Mouse (Mus musculus): ENCODE data around the gene C1qtnf2. TPM values are rescaled to one million over a fixed set of nuclear protein-coding genes. Genes with fewer than 3 reads are reported as not detected.

C1qtnf2 gene
- polyA plus RNA-seq, 1 experiment from 2014 or later, result 19.8 TPM

DNA sequence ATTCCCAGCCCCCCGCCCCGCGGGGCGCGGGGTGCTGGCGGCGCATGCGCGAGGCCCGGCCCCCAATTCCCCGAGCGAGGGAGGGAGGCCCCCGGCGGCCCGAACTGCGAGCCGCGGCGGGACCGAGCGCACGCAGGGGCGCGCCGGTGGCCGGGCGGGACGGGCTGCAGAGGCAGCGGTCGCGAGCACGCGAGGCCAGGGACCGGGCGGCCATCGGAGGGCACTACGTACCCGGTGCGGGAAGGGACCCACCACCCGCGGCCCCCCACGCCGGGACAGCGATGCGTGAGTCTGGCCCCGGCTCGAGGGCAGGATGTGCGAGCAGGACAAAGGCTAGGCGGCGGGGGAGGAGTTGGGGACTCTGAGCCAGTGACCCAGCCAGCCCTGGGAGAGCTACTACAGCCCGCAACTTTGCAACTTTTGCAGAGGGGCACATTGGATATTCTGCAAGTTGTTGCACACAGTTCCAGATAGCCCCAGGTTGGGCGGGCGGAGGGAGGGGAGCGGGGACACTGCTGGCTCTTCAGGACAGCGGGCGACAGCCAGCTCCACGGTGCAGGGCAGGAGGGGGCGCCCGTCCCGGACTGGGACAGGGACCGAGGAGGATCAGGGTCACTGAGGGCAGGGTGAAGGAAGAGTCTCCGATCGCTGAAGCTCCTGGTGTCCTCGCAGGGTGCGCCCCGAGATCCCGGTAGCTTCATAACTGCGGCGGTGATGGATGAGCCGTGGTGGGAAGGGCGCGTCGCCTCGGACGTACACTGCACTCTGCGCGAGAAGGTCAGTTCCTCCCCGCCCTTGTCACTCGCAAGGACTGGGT, 54.8 kb downstream of the C1qtnf2 start, which contains the start of gene Ccnjl:
Gene Ccnjl, plus strand, starts transcription at position 102 of the 817 bp plus-strand sequence.
- Histone ChIP-seq H3K9me3 (ENCODE audit: control insufficient read depth, low read length) (no peaks in the 10 kb centered on the region), H3K27me3 (ENCODE audit: control insufficient read depth, insufficient read depth, low read length) (no peaks in the 10 kb centered on the region), H3K4me3 (ENCODE audit: low read depth, low read length) (peak within 1 kb of the TSS; percentile 80), H3K4me2 (replicated peaks; ENCODE audit: low read depth) (peak within 1 kb of the TSS; percentile 99), H3K9ac (ENCODE audit: low read length) (peak within 1 kb of the TSS; percentile 79), H3K27ac (replicated peaks) (peak within 1 kb of the TSS; percentile 67), H3K4me1 (replicated peaks; ENCODE audit: control insufficient read depth, insufficient read depth) (no peaks in the 10 kb centered on the region), H3K36me3 (ENCODE audit: control insufficient read depth, insufficient read depth, low read length) (no peaks in the 10 kb centered on the region)
- ATAC-seq (ENCODE audit: low FRiP score, low TSS enrichment) (peak; percentile 79), DNase-seq (ENCODE audit: low spot score) (peak; percentile 69)
- WGBS, result under 1% methylated on average over 79 of the region's 79 CpGs
- TF ChIP-seq CTCF (IDR thresholded peaks at IDR 0.05; ENCODE audit: low read depth) (peak; percentile 49), EP300 (optimal IDR thresholded peaks at IDR 0.05) (no peak)

DNA sequence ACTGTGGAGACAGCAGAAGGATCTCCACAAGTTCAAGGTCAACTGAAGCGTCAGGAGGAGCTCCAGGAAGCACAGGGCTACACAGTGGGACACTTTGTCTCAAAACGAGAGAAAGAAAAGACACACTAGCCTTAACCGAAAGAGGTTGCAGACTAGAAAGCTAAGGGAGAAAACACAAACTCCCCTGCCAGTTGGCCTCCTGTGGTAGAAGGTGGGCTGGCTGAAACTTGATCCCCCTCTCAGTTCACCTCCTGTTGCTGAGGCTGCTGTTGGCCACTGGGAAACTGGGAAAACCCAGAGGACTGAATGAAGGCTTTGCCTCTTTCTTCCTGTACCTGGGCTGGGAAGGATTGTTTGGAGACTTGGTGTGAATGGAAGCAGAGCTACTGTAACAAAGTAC, 56.0 kb downstream of the C1qtnf2 start:
- Histone ChIP-seq H3K4me1 (replicated peaks; ENCODE audit: control insufficient read depth, insufficient read depth) (no peaks in the 10 kb centered on the region), H3K4me3 (ENCODE audit: low read depth, low read length) (no peak overlapping the region), H3K27ac (replicated peaks) (no peak overlapping the region), H3K9ac (ENCODE audit: low read length) (no peak overlapping the region), H3K4me2 (replicated peaks; ENCODE audit: low read depth) (no peak overlapping the region), H3K27me3 (ENCODE audit: control insufficient read depth, insufficient read depth, low read length) (no peaks in the 10 kb centered on the region), H3K36me3 (ENCODE audit: control insufficient read depth, insufficient read depth, low read length) (no peaks in the 10 kb centered on the region), H3K9me3 (ENCODE audit: control insufficient read depth, low read length) (no peaks in the 10 kb centered on the region)
- TF ChIP-seq CTCF (IDR thresholded peaks at IDR 0.05; ENCODE audit: low read depth) (no peak), EP300 (optimal IDR thresholded peaks at IDR 0.05) (no peak)
- DNase-seq (ENCODE audit: low spot score) (no peak), ATAC-seq (ENCODE audit: low FRiP score, low TSS enrichment) (no peak)
- WGBS, result 49% methylated on average over 3 of the region's 3 CpGs

DNA sequence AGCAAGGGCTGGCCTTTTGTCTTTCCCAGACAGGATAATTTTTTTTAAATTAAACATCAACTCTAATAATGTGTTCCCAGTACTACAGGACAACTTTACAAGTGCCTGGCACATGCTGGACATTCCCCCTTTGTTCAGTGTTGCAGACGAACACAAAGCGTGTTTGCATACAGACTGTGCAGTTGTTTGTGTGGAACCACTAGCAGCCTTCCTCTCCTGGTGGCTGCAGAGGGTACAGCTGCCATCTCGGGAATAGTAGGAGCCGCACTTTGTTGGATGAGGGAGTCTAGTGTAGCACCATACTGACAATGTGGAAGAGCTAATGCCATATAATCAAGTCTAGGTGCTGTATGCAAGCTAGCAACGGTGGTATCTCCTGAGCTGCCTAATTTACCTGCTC, 57.5 kb downstream of the C1qtnf2 start:
- Histone ChIP-seq H3K27ac (replicated peaks) (no peak overlapping the region), H3K9me3 (ENCODE audit: control insufficient read depth, low read length) (no peaks in the 10 kb centered on the region), H3K9ac (ENCODE audit: low read length) (no peak overlapping the region), H3K27me3 (ENCODE audit: control insufficient read depth, insufficient read depth, low read length) (no peaks in the 10 kb centered on the region), H3K4me1 (replicated peaks; ENCODE audit: control insufficient read depth, insufficient read depth) (no peaks in the 10 kb centered on the region), H3K4me3 (ENCODE audit: low read depth, low read length) (no peak overlapping the region), H3K36me3 (ENCODE audit: control insufficient read depth, insufficient read depth, low read length) (no peaks in the 10 kb centered on the region), H3K4me2 (replicated peaks; ENCODE audit: low read depth) (no peak overlapping the region)
- no peak for ATAC-seq (ENCODE audit: low FRiP score, low TSS enrichment)
- peak; percentile 27 for DNase-seq (ENCODE audit: low spot score)
- WGBS, result 67% methylated on average over 5 of the region's 5 CpGs
- TF ChIP-seq EP300 (optimal IDR thresholded peaks at IDR 0.05) (no peak), CTCF (IDR thresholded peaks at IDR 0.05; ENCODE audit: low read depth) (peak; percentile 58)

DNA sequence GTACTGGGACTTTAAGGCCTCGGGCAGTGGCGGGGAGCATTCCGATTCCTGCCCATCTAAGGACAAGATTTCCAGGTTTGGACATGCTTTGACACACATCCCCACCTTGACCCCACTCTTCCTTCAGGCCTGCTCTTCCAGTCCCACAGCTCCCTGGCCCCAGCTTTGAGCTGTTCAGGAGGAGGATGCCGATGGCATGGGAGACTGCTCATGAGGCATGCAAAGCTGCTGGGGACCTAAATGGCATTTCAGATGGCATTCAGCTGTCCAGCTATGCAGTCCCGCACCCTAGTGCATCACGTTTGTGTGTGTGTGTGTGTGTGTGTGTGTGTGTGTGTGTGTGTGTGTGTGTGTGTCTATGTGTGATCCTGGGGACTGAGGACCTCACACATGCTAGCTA, 63.0 kb downstream of the C1qtnf2 start:
- H3K27me3 ChIP-seq (ENCODE audit: control insufficient read depth, insufficient read depth, low read length), result no peaks in the 10 kb centered on the region
- TF ChIP-seq CTCF (IDR thresholded peaks at IDR 0.05; ENCODE audit: low read depth) (no peak), EP300 (optimal IDR thresholded peaks at IDR 0.05) (no peak)
- WGBS, result 80% methylated on average over 6 of the region's 6 CpGs
- no peak overlapping the region for H3K4me3 ChIP-seq (ENCODE audit: low read depth, low read length)
- no peaks in the 10 kb centered on the region; the same call in 1 of the 2 replicates for H3K4me1 ChIP-seq (replicated peaks; ENCODE audit: control insufficient read depth, insufficient read depth)
- no peaks in the 10 kb centered on the region for H3K9me3 ChIP-seq (ENCODE audit: control insufficient read depth, low read length)
- ATAC-seq (ENCODE audit: low FRiP score, low TSS enrichment) (no peak), DNase-seq (ENCODE audit: low spot score) (no peak)
- no peak overlapping the region for H3K27ac ChIP-seq (replicated peaks)
- no peaks in the 10 kb centered on the region for H3K36me3 ChIP-seq (ENCODE audit: control insufficient read depth, insufficient read depth, low read length)
- no peak overlapping the region for H3K4me2 ChIP-seq (replicated peaks; ENCODE audit: low read depth)
- no peak overlapping the region for H3K9ac ChIP-seq (ENCODE audit: low read length)

DNA sequence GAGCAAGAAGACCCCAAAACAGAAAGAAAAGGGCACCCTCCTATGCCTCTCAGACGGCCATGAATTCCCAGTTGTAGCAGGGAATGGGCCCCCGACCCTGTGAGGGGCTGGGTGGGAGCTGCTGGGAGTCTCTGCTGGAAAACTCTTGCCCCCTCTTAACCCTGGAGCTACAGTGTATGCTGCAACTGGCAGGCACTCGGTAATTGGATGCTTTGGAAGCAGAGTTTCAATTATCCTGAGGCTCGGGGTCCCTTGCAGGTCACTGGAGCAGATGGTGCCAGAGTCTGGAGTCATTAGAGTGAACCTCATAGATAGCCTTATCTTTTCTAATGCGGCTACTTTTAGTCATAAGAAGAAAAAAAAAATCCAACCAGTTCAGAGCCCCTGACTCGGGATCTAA, 65.8 kb downstream of the C1qtnf2 start:
- Histone ChIP-seq H3K4me3 (ENCODE audit: low read depth, low read length) (no peak overlapping the region), H3K4me2 (replicated peaks; ENCODE audit: low read depth) (no peak overlapping the region), H3K9ac (ENCODE audit: low read length) (no peak overlapping the region), H3K27me3 (ENCODE audit: control insufficient read depth, insufficient read depth, low read length) (no peaks in the 10 kb centered on the region), H3K4me1 (replicated peaks; ENCODE audit: control insufficient read depth, insufficient read depth) (no peaks in the 10 kb centered on the region; the same call in 1 of the 2 replicates), H3K36me3 (ENCODE audit: control insufficient read depth, insufficient read depth, low read length) (no peaks in the 10 kb centered on the region), H3K27ac (replicated peaks) (no peak overlapping the region), H3K9me3 (ENCODE audit: control insufficient read depth, low read length) (no peaks in the 10 kb centered on the region)
- TF ChIP-seq EP300 (optimal IDR thresholded peaks at IDR 0.05) (no peak), CTCF (IDR thresholded peaks at IDR 0.05; ENCODE audit: low read depth) (no peak)
- WGBS, result 45% methylated on average over 6 of the region's 6 CpGs
- ATAC-seq (ENCODE audit: low FRiP score, low TSS enrichment), result no peak
- no peak for DNase-seq (ENCODE audit: low spot score)

Other genes with a start within 250 kb of the C1qtnf2 start
- 66.8 and 66.9 TPM in 2 replicates for gene Pttg1, start 48.0 kb upstream of the C1qtnf2 start, polyA plus RNA-seq (2015; fragmentation: Nextera tagmentation; extraction: Ambion mirVana)
- 38.1 and 39.3 TPM in 2 replicates for gene Slu7, start 40.5 kb upstream of the C1qtnf2 start, polyA plus RNA-seq (2015; fragmentation: Nextera tagmentation; extraction: Ambion mirVana)
- 5.2 and 5.5 TPM in 2 replicates for gene Ccnjl, start 54.5 kb downstream of the C1qtnf2 start, polyA plus RNA-seq (2015; fragmentation: Nextera tagmentation; extraction: Ambion mirVana)
- gene 4933415A04Rik, start 112.8 kb downstream of the C1qtnf2 start, polyA plus RNA-seq (2015; fragmentation: Nextera tagmentation; extraction: Ambion mirVana), result 2.4 TPM in 2 replicates
- gene Fabp6, start 127.3 kb downstream of the C1qtnf2 start, polyA plus RNA-seq (2015; fragmentation: Nextera tagmentation; extraction: Ambion mirVana), result 5.9 and 7.6 TPM in 2 replicates
- gene Pwwp2a, start 207.7 kb downstream of the C1qtnf2 start, polyA plus RNA-seq (2015; fragmentation: Nextera tagmentation; extraction: Ambion mirVana), result 11.3 and 12.2 TPM in 2 replicates

Data from stomach, postnatal 0 days (tissue).